Comparison of ENCODE assay signal across 24 mouse cellular contexts in the genomic region with DNA sequence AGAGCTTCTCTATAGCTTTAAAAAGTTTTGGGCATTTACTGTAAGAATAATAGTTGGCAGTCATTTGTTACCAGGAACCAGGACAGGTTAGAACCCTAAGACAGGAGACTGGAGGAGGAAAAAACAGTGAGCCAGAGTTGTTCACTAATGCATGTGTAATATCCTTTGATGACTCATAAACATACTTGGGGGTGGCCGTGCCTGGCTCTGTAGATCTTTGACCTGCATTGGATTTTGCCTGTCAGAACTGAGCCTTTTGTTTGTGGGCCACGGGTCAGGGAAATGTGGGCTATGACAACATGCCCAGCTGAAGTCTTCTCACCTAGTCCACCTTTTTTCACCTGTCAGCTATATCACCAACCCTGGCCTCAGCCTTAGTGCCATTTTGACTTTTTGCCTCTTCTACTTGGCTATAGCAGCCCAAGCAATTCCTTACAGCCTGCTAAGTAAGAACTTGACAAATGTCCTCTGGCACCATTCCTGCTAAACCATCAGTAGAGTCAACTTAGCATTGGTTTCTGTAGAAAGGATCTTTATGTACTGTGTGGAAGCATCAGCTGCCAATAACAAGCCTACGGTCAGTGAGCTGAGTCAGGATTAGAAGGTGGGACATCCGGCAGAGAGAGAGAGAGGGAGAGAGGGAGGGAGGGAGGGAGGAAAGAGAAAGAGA. TPM values are rescaled to one million over a fixed set of nuclear protein-coding genes. Genes with fewer than 3 reads are reported as not detected.
A peak's percentile ranks its signal among the peaks of the same experiment; 100 is the strongest.
DNase-seq lines count a peak whose midpoint lies in the region; ATAC-seq and TF ChIP-seq lines count a peak whose summit lies in the region.
"Had no signal": no experiment of that assay in that cellular context is flagged by ENCODE, and none has a peak within 500 bp of the region (broad histone marks: within the 10 kb centered on the region; RNA-seq: fewer than 3 reads in every experiment).

No protein-coding gene starts in this region.

- no peak for TF ChIP-seq CTCF in hindbrain, postnatal 0 days (IDR thresholded peaks at IDR 0.05; ENCODE audit: low read depth)

- H3ac ChIP-seq in myocyte (ENCODE audit: control insufficient read depth, insufficient read length): no peak overlapping the region

- H3K27ac ChIP-seq in intestine, embryonic 15.5 days: no peak overlapping the region
- H3K27ac ChIP-seq in intestine, embryonic 16.5 days (ENCODE audit: low read length): no peak overlapping the region; the same call in 1 of the 2 replicates
- no peak overlapping the region for H3K27ac ChIP-seq in hindbrain, postnatal 0 days
- H3K27ac ChIP-seq: forebrain, embryonic 12.5 days; limb, embryonic 10.5 days; liver, embryonic 13.5 days; midbrain, embryonic 15.5 days; neural tube, embryonic 13.5 days; stomach, embryonic 15.5 days had no signal

- no peaks in the 10 kb centered on the region for H3K79me2 ChIP-seq in myocyte (ENCODE audit: control insufficient read depth, insufficient read depth)

- DNase-seq in 3T3-L1 (ENCODE audit: low read depth, low spot score): peak; percentile 72
- peak; percentile 49 for DNase-seq in NIH3T3 (ENCODE audit: low read depth)
- DNase-seq in thymus, adult 18-20 months: no peak
- DNase-seq in hindbrain, postnatal 0 days (ENCODE audit: low spot score): no peak
- DNase-seq: adrenal gland, postnatal 14 days; cerebellum, adult 9-10 months; gastrocnemius, postnatal 25 days; heart, adult 18-20 months; heart, postnatal 10 days; kidney, adult 8-10 months; kidney, postnatal 10 days; liver, embryonic 13.5 days; lung, postnatal 4 days; retina, postnatal 1 day; thymus, adult 2 months had no signal

- peak; percentile 26; the same call in 1 of the 2 replicates for ATAC-seq in intestine, embryonic 15.5 days
- no peak for ATAC-seq in intestine, embryonic 16.5 days
- ATAC-seq in hindbrain, postnatal 0 days: no peak
- ATAC-seq: midbrain, embryonic 15.5 days had no signal

- H3K9me3 ChIP-seq in intestine, embryonic 15.5 days: no peaks in the 10 kb centered on the region
- H3K9me3 ChIP-seq in intestine, embryonic 16.5 days (ENCODE audit: control insufficient read depth, low read length): no peaks in the 10 kb centered on the region
- no peaks in the 10 kb centered on the region for H3K9me3 ChIP-seq in hindbrain, postnatal 0 days (ENCODE audit: low read length)
- H3K9me3 ChIP-seq: forebrain, embryonic 12.5 days; heart, embryonic 12.5 days; limb, embryonic 10.5 days; liver, embryonic 13.5 days; midbrain, embryonic 15.5 days; neural tube, embryonic 13.5 days; stomach, embryonic 15.5 days had no signal

- no peaks in the 10 kb centered on the region for H3K36me3 ChIP-seq in intestine, embryonic 15.5 days
- no peaks in the 10 kb centered on the region for H3K36me3 ChIP-seq in intestine, embryonic 16.5 days (ENCODE audit: control insufficient read depth, insufficient read depth, low read length)
- H3K36me3 ChIP-seq in myocyte (ENCODE audit: control insufficient read depth, insufficient read depth): no peaks in the 10 kb centered on the region
- H3K36me3 ChIP-seq in hindbrain, postnatal 0 days (ENCODE audit: insufficient read depth, low read length): no peaks in the 10 kb centered on the region
- H3K36me3 ChIP-seq: forebrain, embryonic 12.5 days; heart, embryonic 12.5 days; limb, embryonic 10.5 days; liver, embryonic 13.5 days; midbrain, embryonic 15.5 days; neural tube, embryonic 13.5 days; stomach, embryonic 15.5 days had no signal

- 0 out of 2 replicates have a peak, but pooled peaks cover 3% of the 10 kb centered on the region for H3K4me1 ChIP-seq in intestine, embryonic 15.5 days (replicated peaks)
- peaks cover 5% of the 10 kb centered on the region; the same call in 1 of the 2 replicates for H3K4me1 ChIP-seq in intestine, embryonic 16.5 days (ENCODE audit: control insufficient read depth, insufficient read depth, low read length)
- H3K4me1 ChIP-seq in hindbrain, postnatal 0 days (ENCODE audit: insufficient read depth, low read length): no peaks in the 10 kb centered on the region
- H3K4me1 ChIP-seq: forebrain, embryonic 12.5 days; heart, embryonic 12.5 days; midbrain, embryonic 15.5 days; neural tube, embryonic 13.5 days; stomach, embryonic 15.5 days had no signal

- H3K4me2 ChIP-seq in intestine, embryonic 15.5 days (replicated peaks): no peak overlapping the region
- no peak overlapping the region for H3K4me2 ChIP-seq in intestine, embryonic 16.5 days (ENCODE audit: low read depth, low read length)
- H3K4me2 ChIP-seq in myocyte (ENCODE audit: low read depth): peak overlapping the region; percentile 65
- H3K4me2 ChIP-seq in hindbrain, postnatal 0 days (ENCODE audit: low read depth, low read length): no peak overlapping the region
- H3K4me2 ChIP-seq: forebrain, embryonic 12.5 days; heart, embryonic 12.5 days; liver, embryonic 13.5 days; midbrain, embryonic 15.5 days; neural tube, embryonic 13.5 days; stomach, embryonic 15.5 days had no signal

- TF ChIP-seq POLR2A in myocyte (IDR thresholded peaks at IDR 0.05; ENCODE audit: insufficient read length, low read depth): no peak

- 72% methylated on average over 4 of the region's 4 CpGs for WGBS in intestine, embryonic 15.5 days
- WGBS in intestine, embryonic 16.5 days: 71% methylated on average over 4 of the region's 4 CpGs
- WGBS in hindbrain, postnatal 0 days: 86% methylated on average over 4 of the region's 4 CpGs

- H3K9ac ChIP-seq in intestine, embryonic 15.5 days: no peak overlapping the region
- no peak overlapping the region for H3K9ac ChIP-seq in intestine, embryonic 16.5 days (ENCODE audit: low read depth, low read length)
- H3K9ac ChIP-seq in hindbrain, postnatal 0 days (replicated peaks; ENCODE audit: low read length): no peak overlapping the region
- H3K9ac ChIP-seq: forebrain, embryonic 12.5 days; heart, embryonic 12.5 days; liver, embryonic 13.5 days; midbrain, embryonic 15.5 days; neural tube, embryonic 13.5 days; stomach, embryonic 15.5 days had no signal

- H3K4me3 ChIP-seq in intestine, embryonic 15.5 days (replicated peaks): no peak overlapping the region
- H3K4me3 ChIP-seq in intestine, embryonic 16.5 days (ENCODE audit: low read length): no peak overlapping the region
- H3K4me3 ChIP-seq in myocyte: no peak overlapping the region
- H3K4me3 ChIP-seq in hindbrain, postnatal 0 days (ENCODE audit: low read length): no peak overlapping the region
- H3K4me3 ChIP-seq: forebrain, embryonic 12.5 days; heart, embryonic 12.5 days; limb, embryonic 10.5 days; liver, embryonic 13.5 days; midbrain, embryonic 15.5 days; neural tube, embryonic 13.5 days; stomach, embryonic 15.5 days had no signal

- no peaks in the 10 kb centered on the region for H3K27me3 ChIP-seq in intestine, embryonic 15.5 days (replicated peaks)
- no peaks in the 10 kb centered on the region for H3K27me3 ChIP-seq in intestine, embryonic 16.5 days (replicated peaks; ENCODE audit: control insufficient read depth, insufficient read depth, low read length)
- no peaks in the 10 kb centered on the region for H3K27me3 ChIP-seq in myocyte (ENCODE audit: control insufficient read depth, insufficient read depth, insufficient read length)
- no peaks in the 10 kb centered on the region for H3K27me3 ChIP-seq in hindbrain, postnatal 0 days (ENCODE audit: insufficient read depth, low read length)
- H3K27me3 ChIP-seq: forebrain, embryonic 12.5 days; heart, embryonic 12.5 days; midbrain, embryonic 15.5 days; neural tube, embryonic 13.5 days; stomach, embryonic 15.5 days had no signal

TF ChIP-seq in myocyte, 11 proteins besides CTCF, POLR2A, EP300 and RAD21:
- TF ChIP-seq TCF12 (IDR thresholded peaks at IDR 0.05; ENCODE audit: insufficient read depth, poor library complexity, severe bottlenecking) (no peak), USF1 (IDR thresholded peaks at IDR 0.05; ENCODE audit: low read depth) (no peak), CEBPB (IDR thresholded peaks at IDR 0.05; ENCODE audit: insufficient read depth, poor library complexity, severe bottlenecking) (no peak), MYOG (IDR thresholded peaks at IDR 0.05; ENCODE audit: control insufficient read depth in 1 of 3, insufficient read depth in 1 of 3, insufficient read length in 2 of 3, low read depth in 2 of 3) (no peak), SRF (IDR thresholded peaks at IDR 0.05; ENCODE audit: control insufficient read depth, insufficient read length, low read depth) (no peak), POLR2AphosphoS2 (IDR thresholded peaks at IDR 0.05; ENCODE audit: insufficient read length, low read depth) (no peak), MYOD1 (IDR thresholded peaks at IDR 0.05; ENCODE audit: control insufficient read depth in 1 of 3, insufficient read length in 2 of 3, low read depth in 2 of 3) (no peak), MAX (IDR thresholded peaks at IDR 0.05; ENCODE audit: low read depth) (no peak), REST (IDR thresholded peaks at IDR 0.05; ENCODE audit: insufficient read depth, insufficient read length) (no peak), E2F4 (IDR thresholded peaks at IDR 0.05; ENCODE audit: insufficient read depth) (no peak), TCF3 (IDR thresholded peaks at IDR 0.05; ENCODE audit: insufficient read length, low read depth) (no peak)

RNA-seq across cellular contexts. Expression of gene Zfp3, which starts 16.0 kb away (rescaled TPM):
- polyA plus RNA-seq in intestine, embryonic 15.5 days (2015; fragmentation: Nextera tagmentation; extraction: Ambion mirVana): 5.3 and 6.2 TPM in 2 replicates
- polyA plus RNA-seq in intestine, embryonic 16.5 days (2015; fragmentation: Nextera tagmentation; extraction: Ambion mirVana): 4.8 and 5.3 TPM in 2 replicates
- polyA plus RNA-seq in myocyte (2012; fragmentation: generic; extraction: Trizol): 2.7 TPM
- 6.8 and 9.8 TPM in 2 replicates for total RNA-seq in hindbrain, postnatal 0 days (2014; rRNA removed)
- polyA plus RNA-seq in hindbrain, postnatal 0 days (2015; fragmentation: Nextera tagmentation; extraction: Ambion mirVana): 10.2 and 11.2 TPM in 2 replicates

RNA-seq across cellular contexts. Expression of gene Kif1c, which starts 47.7 kb away (rescaled TPM):
- polyA plus RNA-seq in intestine, embryonic 15.5 days (2015; fragmentation: Nextera tagmentation; extraction: Ambion mirVana): 4.4 TPM in 2 replicates
- 2.3 and 2.8 TPM in 2 replicates for polyA plus RNA-seq in intestine, embryonic 16.5 days (2015; fragmentation: Nextera tagmentation; extraction: Ambion mirVana)
- polyA plus RNA-seq in myocyte (2012; fragmentation: generic; extraction: Trizol): 96.3 TPM
- 27.3 and 31.5 TPM in 2 replicates for total RNA-seq in hindbrain, postnatal 0 days (2014; rRNA removed)
- polyA plus RNA-seq in hindbrain, postnatal 0 days (2015; fragmentation: Nextera tagmentation; extraction: Ambion mirVana): 1.7 and 1.9 TPM in 2 replicates

RNA-seq across cellular contexts. Expression of gene Inca1, which starts 48.1 kb away (rescaled TPM):
- polyA plus RNA-seq in intestine, embryonic 15.5 days (2015; fragmentation: Nextera tagmentation; extraction: Ambion mirVana): 1.4 and 1.5 TPM in 2 replicates
- 1.4 and 1.8 TPM in 2 replicates for polyA plus RNA-seq in intestine, embryonic 16.5 days (2015; fragmentation: Nextera tagmentation; extraction: Ambion mirVana)
- polyA plus RNA-seq in myocyte (2012; fragmentation: generic; extraction: Trizol): 1.1 TPM
- total RNA-seq in hindbrain, postnatal 0 days (2014; rRNA removed): 0.72 and 0.94 TPM in 2 replicates
- 2.3 and 3.1 TPM in 2 replicates for polyA plus RNA-seq in hindbrain, postnatal 0 days (2015; fragmentation: Nextera tagmentation; extraction: Ambion mirVana)

Comparison
In these comparisons a context has a peak if more than half of its experiments do, and no peak if none do; other contexts are left out.
1. DNase-seq: peak in 3T3-L1 (single experiment) and NIH3T3 (single experiment); none in thymus, adult 18-20 months (0 of 2) and hindbrain, postnatal 0 days (single experiment).
2. RNA of gene Kif1c, which starts 47.7 kb away (polyA plus RNA-seq): 96.3 TPM in myocyte (single experiment); 4.4 TPM in intestine, embryonic 15.5 days, 2.3 to 2.8 TPM in intestine, embryonic 16.5 days and 1.7 to 1.9 TPM in hindbrain, postnatal 0 days; every median in the first group is over 10 times any median in the second.